Mouse (Mus musculus) right cerebral cortex, postnatal 10 days (tissue): ENCODE measurements around the gene Pcsk7.

Experiments
- DNase-seq, 2 experiments: peaks; one replicate each; pipeline ENCODE4 v3.0.0; 2021; ENCODE audit warnings: low spot score in 2 of 2

The Pcsk7 gene

DNA sequence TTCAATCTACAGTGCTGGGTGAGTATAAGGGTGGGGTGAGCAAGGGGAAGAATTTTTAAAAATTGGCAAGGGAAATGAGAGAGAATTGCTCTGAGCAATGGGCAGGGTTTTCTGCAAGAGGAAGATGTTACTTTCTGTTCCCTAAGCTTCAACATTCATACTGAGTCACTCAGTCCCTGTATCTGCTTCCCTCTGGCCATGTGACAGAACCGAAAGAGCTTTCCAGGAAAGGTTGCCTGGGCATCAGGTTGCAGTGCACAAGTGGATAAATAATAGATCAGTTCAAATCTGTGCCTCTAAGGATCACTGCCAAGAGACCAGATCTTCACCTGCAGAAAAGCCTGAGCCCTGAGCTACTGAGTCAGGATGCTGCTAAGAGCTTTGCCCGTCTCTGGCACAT, 55.6 kb downstream of the Pcsk7 start:
- no peak for DNase-seq

DNA sequence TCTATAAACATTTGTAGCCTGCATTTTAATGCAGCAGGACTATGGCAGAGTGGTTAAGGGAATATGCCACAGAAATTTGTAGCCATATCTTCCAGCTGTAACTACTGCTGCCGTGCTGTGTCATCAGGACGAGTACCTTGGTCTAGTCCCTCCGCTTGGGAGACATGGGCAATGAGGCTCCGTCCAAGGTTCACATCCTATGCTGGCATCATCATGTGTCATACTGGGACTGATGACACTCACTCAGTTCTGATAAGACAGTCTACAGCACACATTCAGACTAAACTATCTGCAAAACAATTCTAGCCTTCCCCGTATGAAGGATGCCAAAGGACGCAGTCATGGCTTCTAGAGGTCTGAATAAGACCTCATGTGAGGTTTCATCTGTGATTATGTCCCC, 57.3 kb downstream of the Pcsk7 start:
- no peak for DNase-seq

DNA sequence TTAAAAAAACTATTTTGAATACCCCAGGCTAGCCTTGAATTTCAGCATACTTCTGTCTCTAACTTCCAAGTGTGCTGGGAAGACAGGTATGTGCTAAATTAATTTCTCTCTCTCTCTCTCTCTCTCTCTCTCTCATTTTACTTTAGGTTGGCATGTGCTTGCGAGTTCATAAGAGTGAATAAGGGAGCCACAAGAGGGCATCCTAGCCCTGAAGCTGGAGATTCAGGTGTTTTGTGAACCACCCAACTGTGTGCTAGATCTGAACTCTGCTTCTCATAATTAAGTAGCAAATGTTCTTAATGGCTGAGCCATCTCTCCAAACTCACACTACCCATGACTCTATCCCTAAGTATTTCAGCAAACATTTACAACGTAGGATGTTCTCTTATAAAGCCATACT, 70.6 kb downstream of the Pcsk7 start:
- DNase-seq, result no peak
